Mouse (Mus musculus) heart, embryonic 11.5 days (tissue): Measurements from ENCODE around the gene Hist2h2aa2. TPM values are rescaled to one million over a fixed set of nuclear protein-coding genes. Genes with fewer than 3 reads are reported as not detected.

ENCODE experiments used
- ATAC-seq: fragments of 200-750 bp; cut with Nextera tagmentation; replicated peaks from 2 replicates; pipeline ENCODE4 v1.8.0; 2017; ENCODE audit warnings: moderate library complexity; ENCODE audit not compliant: insufficient number of reproducible peaks, low FRiP score, low TSS enrichment
- H3K27ac ChIP-seq: fragments of 300-500 bp; sonication (generic); 2 replicates; pipeline ENCODE4 v1.5.1; 2014; ENCODE audit warnings: mild to moderate bottlenecking, low read depth, low read length
- H3K27me3 ChIP-seq: fragments of 300-500 bp; sonication (generic); 2 replicates; pipeline ENCODE4 v1.6.1; 2014; ENCODE audit warnings: mild to moderate bottlenecking, low read length, mixed read lengths; ENCODE audit not compliant: control insufficient read depth, insufficient read depth
- H3K36me3 ChIP-seq: fragments of 300-500 bp; sonication (generic); 2 replicates; pipeline ENCODE4 v1.6.1; 2014; ENCODE audit warnings: mild to moderate bottlenecking, low read length, moderate library complexity, mixed read lengths; ENCODE audit not compliant: control insufficient read depth, insufficient read depth
- H3K4me1 ChIP-seq: fragments of 300-500 bp; sonication (generic); 2 replicates; pipeline ENCODE4 v1.6.1; 2014; ENCODE audit warnings: low read length; ENCODE audit not compliant: control insufficient read depth, insufficient read depth
- H3K4me2 ChIP-seq: fragments of 300-500 bp; sonication (generic); 2 replicates; pipeline ENCODE4 v1.6.1; 2014; ENCODE audit warnings: mild to moderate bottlenecking, moderate library complexity
- H3K4me3 ChIP-seq: fragments of 300-500 bp; sonication (generic); 2 replicates; pipeline ENCODE4 v1.5.1; 2014; ENCODE audit warnings: low read depth, low read length
- H3K9ac ChIP-seq: fragments of 300-500 bp; sonication (generic); 2 replicates; pipeline ENCODE4 v1.6.1; 2014; ENCODE audit warnings: mild to moderate bottlenecking, low read depth, low read length, moderate library complexity
- H3K9me3 ChIP-seq: fragments of 300-500 bp; sonication (generic); replicated peaks from 2 replicates; pipeline ENCODE4 v1.6.1; 2016; ENCODE audit warnings: low read length; ENCODE audit not compliant: control insufficient read depth
- WGBS: fragments of 180-500 bp; shearing (Covaris S2); extraction: QIAGEN DNeasy Blood & Tissue Kit; methylation state at CpG from one replicate; pipeline ENCODE4 v1.1.7; 2014; ENCODE audit not compliant: insufficient replicate concordance; 5-methylcytosine and 5-hydroxymethylcytosine counted together
- polyA plus RNA-seq: library from polyadenylated mRNA; unstranded; fragments of >200 nt; fragmentation: Nextera tagmentation; extraction: Ambion mirVana; gene quantifications from 2 replicates; pipeline ENCODE4 v1.2.1, GENCODE M21; 2014

Hist2h2aa2 gene
- polyA plus RNA-seq, 1 experiment from 2014 or later = 27.4 TPM

GRCm38 (mm10) chr3:96262979-96263550 lies 23.0 kb upstream of the Hist2h2aa2 start, which contains the start of gene Hist2h4:
Hist2h4 (minus strand) TSS chr3:96263311.
- WGBS = under 1% methylated on average over 39 of the region's 40 CpGs

GRCm38 (mm10) chr3:96262216-96262875 lies 22.3 kb upstream of the Hist2h2aa2 start:
- H3K4me1 ChIP-seq = peaks cover 5% of the 10 kb centered on the region
- no peaks in the 10 kb centered on the region for H3K27me3 ChIP-seq
- ATAC-seq = peak; percentile 80
- H3K36me3 ChIP-seq = no peaks in the 10 kb centered on the region
- H3K4me3 ChIP-seq = peak overlapping the region; percentile 57
- H3K27ac ChIP-seq = peak overlapping the region; percentile 98
- H3K4me2 ChIP-seq = peak overlapping the region; percentile 87
- under 1% methylated on average over 19 of the region's 19 CpGs for WGBS
- H3K9ac ChIP-seq = peak overlapping the region; percentile 88
- H3K9me3 ChIP-seq = no peaks in the 10 kb centered on the region

More at GRCm38 (mm10) chr3:96262979-96263550, 23.0 kb upstream of the Hist2h2aa2 start, which contains the start of gene Hist2h4:
- Histone ChIP-seq H3K4me3 (peak within 1 kb of the TSS; percentile 57), H3K9ac (peak within 1 kb of the TSS; percentile 88), H3K4me2 (peak within 1 kb of the TSS; percentile 87), H3K27me3 (no peaks in the 10 kb centered on the region), H3K4me1 (peaks cover 5% of the 10 kb centered on the region), H3K27ac (peak within 1 kb of the TSS; percentile 98), H3K9me3 (no peaks in the 10 kb centered on the region), H3K36me3 (no peaks in the 10 kb centered on the region)
- ATAC-seq = peak; percentile 76

DNA sequence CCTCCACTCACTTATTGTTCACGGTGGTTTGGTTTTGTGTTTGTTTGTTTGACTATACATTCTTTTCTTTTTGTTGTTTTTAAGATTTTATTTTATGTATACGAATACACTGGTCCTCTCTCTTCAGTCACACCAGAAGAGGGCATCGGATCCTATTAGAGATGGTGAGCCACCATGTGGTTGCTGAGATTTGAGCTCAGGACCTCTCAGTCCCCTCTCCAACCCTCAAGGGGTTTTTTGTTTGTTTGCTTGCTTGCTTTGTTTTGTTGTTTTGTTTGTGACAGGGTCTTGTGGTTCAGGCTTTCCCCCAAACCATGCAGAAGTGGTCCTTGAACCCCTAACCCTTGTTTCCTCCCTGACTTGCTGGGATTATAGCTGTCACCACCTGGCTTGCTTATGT lies 21.5 kb upstream of the Hist2h2aa2 start:
- WGBS = 64% methylated on average over 3 of the region's 3 CpGs
- ATAC-seq = no peak
- Histone ChIP-seq H3K4me1 (peaks cover 5% of the 10 kb centered on the region), H3K36me3 (no peaks in the 10 kb centered on the region), H3K9ac (peak overlapping the region; percentile 88; the same call in 1 of the 2 replicates), H3K27me3 (no peaks in the 10 kb centered on the region), H3K27ac (peak overlapping the region; percentile 98), H3K9me3 (no peaks in the 10 kb centered on the region), H3K4me2 (peak overlapping the region; percentile 87), H3K4me3 (peak overlapping the region; percentile 57; the same call in 1 of the 2 replicates)

- no peaks in the 10 kb centered on the region for H3K27me3 ChIP-seq
- H3K4me3 ChIP-seq = no peak overlapping the region
- H3K4me1 ChIP-seq = peaks cover 5% of the 10 kb centered on the region
- H3K27ac ChIP-seq = no peak overlapping the region
- H3K9me3 ChIP-seq = no peaks in the 10 kb centered on the region
- 87% methylated on average over 5 of the region's 5 CpGs for WGBS
- H3K36me3 ChIP-seq = no peaks in the 10 kb centered on the region
- no peak for ATAC-seq
- H3K9ac ChIP-seq = no peak overlapping the region
- H3K4me2 ChIP-seq = no peak overlapping the region
These were observed 20.1 kb upstream of the Hist2h2aa2 start for GRCm38 (mm10) chr3:96260220-96260619.

- H3K4me3 ChIP-seq = no peak overlapping the region
- no peaks in the 10 kb centered on the region for H3K9me3 ChIP-seq
- H3K4me2 ChIP-seq = no peak overlapping the region
- no peaks in the 10 kb centered on the region for H3K36me3 ChIP-seq
- H3K4me1 ChIP-seq = peaks cover 4% of the 10 kb centered on the region
- H3K9ac ChIP-seq = no peak overlapping the region
- H3K27me3 ChIP-seq = no peaks in the 10 kb centered on the region
- no peak for ATAC-seq
- 74% methylated on average over 3 of the region's 3 CpGs for WGBS
- H3K27ac ChIP-seq = no peak overlapping the region
These were observed 17.1 kb upstream of the Hist2h2aa2 start for GRCm38 (mm10) chr3:96257190-96257589.

GRCm38 (mm10) chr3:96255926-96256593 lies 16.0 kb upstream of the Hist2h2aa2 start:
- Histone ChIP-seq H3K27ac (no peak overlapping the region), H3K36me3 (no peaks in the 10 kb centered on the region), H3K4me3 (no peak overlapping the region), H3K4me2 (no peak overlapping the region; the same call in 1 of the 2 replicates), H3K9ac (no peak overlapping the region), H3K27me3 (no peaks in the 10 kb centered on the region), H3K4me1 (no peaks in the 10 kb centered on the region), H3K9me3 (no peaks in the 10 kb centered on the region)
- 83% methylated on average over 5 of the region's 5 CpGs for WGBS
- no peak for ATAC-seq

- no peak for ATAC-seq
- Histone ChIP-seq H3K4me2 (peak overlapping the region; percentile 24; the same call in 1 of the 2 replicates), H3K9me3 (no peaks in the 10 kb centered on the region), H3K27ac (no peak overlapping the region), H3K4me3 (no peak overlapping the region), H3K4me1 (no peaks in the 10 kb centered on the region), H3K27me3 (no peaks in the 10 kb centered on the region), H3K36me3 (no peaks in the 10 kb centered on the region), H3K9ac (0 out of 2 replicates have a peak overlapping the region, but pooled peaks have one; percentile 39)
- WGBS = 20% methylated on average over 10 of the region's 10 CpGs
These were observed 14.7 kb upstream of the Hist2h2aa2 start for GRCm38 (mm10) chr3:96254683-96255355.

GRCm38 (mm10) chr3:96251787-96252186 lies 11.7 kb upstream of the Hist2h2aa2 start:
- no peaks in the 10 kb centered on the region for H3K36me3 ChIP-seq
- no peak overlapping the region for H3K4me2 ChIP-seq
- no peak overlapping the region for H3K27ac ChIP-seq
- WGBS = 83% methylated on average over 3 of the region's 3 CpGs
- no peak overlapping the region for H3K4me3 ChIP-seq
- H3K9me3 ChIP-seq = no peaks in the 10 kb centered on the region
- no peak overlapping the region for H3K9ac ChIP-seq
- H3K4me1 ChIP-seq = 0 out of 2 replicates have a peak, but pooled peaks cover 5% of the 10 kb centered on the region
- no peaks in the 10 kb centered on the region for H3K27me3 ChIP-seq
- no peak for ATAC-seq
